Mouse (Mus musculus) myocyte (in vitro differentiated cells): Measurements from ENCODE around the gene Slc27a1. TPM values are rescaled to one million over a fixed set of nuclear protein-coding genes. Genes with fewer than 3 reads are reported as not detected.

Source experiments
- H3K27me3 ChIP-seq: one replicate; pipeline ENCODE4 v1.6.1; 2011; ENCODE audit not compliant: control insufficient read depth, insufficient read depth, insufficient read length
- H3K36me3 ChIP-seq: one replicate; pipeline ENCODE4 v1.6.1; 2011; ENCODE audit not compliant: control insufficient read depth, insufficient read depth
- H3K4me2 ChIP-seq: one replicate; pipeline ENCODE4 v1.6.1; 2011; ENCODE audit warnings: low read depth, control low read depth
- H3K4me3 ChIP-seq: one replicate; pipeline ENCODE4 v1.5.1; 2011; ENCODE audit warnings: mild to moderate bottlenecking, control low read depth, moderate library complexity
- H3K79me2 ChIP-seq: one replicate; pipeline ENCODE4 v1.6.1; 2011; ENCODE audit not compliant: control insufficient read depth, insufficient read depth
- H3ac ChIP-seq: one replicate; pipeline ENCODE4 v1.6.1; 2011; ENCODE audit not compliant: control insufficient read depth, insufficient read length
- CEBPB ChIP-seq: IDR thresholded peaks from 2 replicates; pipeline ENCODE4 v1.6.1; 2011; ENCODE audit warnings: mild to moderate bottlenecking, moderate library complexity; ENCODE audit not compliant: poor library complexity, insufficient read depth, severe bottlenecking
- E2F4 ChIP-seq: IDR thresholded peaks from one replicate; pipeline ENCODE4 v1.6.1; 2011; ENCODE audit warnings: mild to moderate bottlenecking, control low read depth, moderate library complexity; ENCODE audit not compliant: insufficient read depth
- MAX ChIP-seq: IDR thresholded peaks from one replicate; pipeline ENCODE4 v1.6.1; 2011; ENCODE audit warnings: low read depth, mild to moderate bottlenecking, control low read depth
- MYOD1 ChIP-seq, 3 experiments: IDR thresholded peaks; one replicate each; pipeline ENCODE4 v1.6.1; 2011; ENCODE audit warnings: control low read depth in 2 of 3, low read depth in 2 of 3, mild to moderate bottlenecking in 2 of 3, moderate library complexity in 1 of 3; ENCODE audit not compliant: insufficient read length in 2 of 3, control insufficient read depth in 1 of 3
- MYOG ChIP-seq, 3 experiments: IDR thresholded peaks; one replicate each; pipeline ENCODE4 v1.6.1; 2011; ENCODE audit warnings: control low read depth in 2 of 3, low read depth in 2 of 3, mild to moderate bottlenecking in 2 of 3; ENCODE audit not compliant: insufficient read length in 2 of 3, control insufficient read depth in 1 of 3, insufficient read depth in 1 of 3
- POLR2A ChIP-seq: IDR thresholded peaks from one replicate; pipeline ENCODE4 v1.6.1; 2011; ENCODE audit warnings: low read depth, mild to moderate bottlenecking, control low read depth, moderate library complexity; ENCODE audit not compliant: insufficient read length
- POLR2AphosphoS2 ChIP-seq: IDR thresholded peaks from one replicate; pipeline ENCODE4 v1.6.1; 2011; ENCODE audit warnings: low read depth, control low read depth; ENCODE audit not compliant: insufficient read length
- REST ChIP-seq: IDR thresholded peaks from one replicate; pipeline ENCODE4 v1.6.1; 2011; ENCODE audit warnings: mild to moderate bottlenecking, control low read depth, moderate library complexity; ENCODE audit not compliant: insufficient read depth, insufficient read length
- SRF ChIP-seq: IDR thresholded peaks from one replicate; pipeline ENCODE4 v1.6.1; 2011; ENCODE audit warnings: low read depth; ENCODE audit not compliant: control insufficient read depth, insufficient read length
- TCF12 ChIP-seq: IDR thresholded peaks from one replicate; pipeline ENCODE4 v1.6.1; 2011; ENCODE audit warnings: mild to moderate bottlenecking, control low read depth; ENCODE audit not compliant: poor library complexity, insufficient read depth, severe bottlenecking
- TCF3 ChIP-seq: IDR thresholded peaks from one replicate; pipeline ENCODE4 v1.6.1; 2011; ENCODE audit warnings: low read depth, control low read depth; ENCODE audit not compliant: insufficient read length
- USF1 ChIP-seq: IDR thresholded peaks from one replicate; pipeline ENCODE4 v1.6.1; 2011; ENCODE audit warnings: low read depth, mild to moderate bottlenecking, control low read depth, moderate library complexity
- polyA plus RNA-seq: library from polyadenylated mRNA; unstranded; fragments of >200 nt; fragmentation: generic; extraction: Trizol; gene quantifications from one replicate; pipeline ENCODE4 v1.2.1, GENCODE M21; 2012; ENCODE audit warnings: missing spikeins

The Slc27a1 gene
- polyA plus RNA-seq, 1 experiment, result 33.9 TPM

- peak in 1 of 3 experiments; percentile 36 for TF ChIP-seq MYOD1 (IDR thresholded peaks at IDR 0.05; ENCODE audit: control insufficient read depth in 1 of 3, insufficient read length in 2 of 3, low read depth in 2 of 3)
- TF ChIP-seq SRF, result no peak
- TF ChIP-seq MYOG (IDR thresholded peaks at IDR 0.05; ENCODE audit: control insufficient read depth in 1 of 3, insufficient read depth in 1 of 3, insufficient read length in 2 of 3, low read depth in 2 of 3), result no peak
- H3K36me3 ChIP-seq, result no peaks in the 10 kb centered on the region
- peak within 1 kb of the TSS; percentile 67 for H3K4me2 ChIP-seq
- peaks cover 12% of the 10 kb centered on the region for H3K27me3 ChIP-seq
- no peaks in the 10 kb centered on the region for H3K79me2 ChIP-seq
- H3K4me3 ChIP-seq, result no peak within 1 kb of the TSS
- no peak within 1 kb of the TSS for H3ac ChIP-seq
Observed at GRCm38 (mm10) chr8:71558071-71558957, 10.4 kb upstream of the Slc27a1 start, which contains the start of gene Tmem221. Gene Tmem221 (minus strand): TSS chr8:71558871.

- peaks cover 12% of the 10 kb centered on the region for H3K27me3 ChIP-seq
- H3ac ChIP-seq, result no peak overlapping the region
- no peak overlapping the region for H3K4me3 ChIP-seq
Observed at GRCm38 (mm10) chr8:71558958-71559690, 9.6 kb upstream of the Slc27a1 start.

GRCm38 (mm10) chr8:71560071-71560470 is 8.6 kb upstream of the Slc27a1 start:
- Histone ChIP-seq H3K4me3 (no peak overlapping the region), H3K4me2 (no peak overlapping the region), H3K36me3 (no peaks in the 10 kb centered on the region), H3K27me3 (peaks cover 12% of the 10 kb centered on the region), H3ac (no peak overlapping the region), H3K79me2 (no peaks in the 10 kb centered on the region)
- no peak for TF ChIP-seq POLR2A
- no peak for TF ChIP-seq CEBPB
- TF ChIP-seq MYOD1 (IDR thresholded peaks at IDR 0.05; ENCODE audit: control insufficient read depth in 1 of 3, insufficient read length in 2 of 3, low read depth in 2 of 3), result no peak
- TF ChIP-seq REST, result no peak
- TF ChIP-seq TCF3, result no peak
- TF ChIP-seq SRF, result no peak
- TF ChIP-seq MAX, result no peak
- no peak for TF ChIP-seq E2F4
- no peak for TF ChIP-seq POLR2AphosphoS2
- no peak for TF ChIP-seq USF1
- TF ChIP-seq MYOG (IDR thresholded peaks at IDR 0.05; ENCODE audit: control insufficient read depth in 1 of 3, insufficient read depth in 1 of 3, insufficient read length in 2 of 3, low read depth in 2 of 3), result no peak
- no peak for TF ChIP-seq TCF12

More at GRCm38 (mm10) chr8:71558958-71559690, 9.6 kb upstream of the Slc27a1 start:
- Histone ChIP-seq H3K79me2 (no peaks in the 10 kb centered on the region), H3K36me3 (no peaks in the 10 kb centered on the region), H3K4me2 (peak overlapping the region; percentile 67)
- TF ChIP-seq MYOG (IDR thresholded peaks at IDR 0.05; ENCODE audit: control insufficient read depth in 1 of 3, insufficient read depth in 1 of 3, insufficient read length in 2 of 3, low read depth in 2 of 3) (no peak), POLR2AphosphoS2 (no peak), TCF3 (no peak), TCF12 (no peak), E2F4 (no peak), MAX (no peak), CEBPB (no peak), SRF (no peak), REST (no peak)

GRCm38 (mm10) chr8:71560765-71561164 is 7.9 kb upstream of the Slc27a1 start:
- TF ChIP-seq POLR2AphosphoS2 (no peak), TCF12 (no peak), MYOD1 (IDR thresholded peaks at IDR 0.05; ENCODE audit: control insufficient read depth in 1 of 3, insufficient read length in 2 of 3, low read depth in 2 of 3) (no peak), POLR2A (no peak), SRF (no peak), USF1 (no peak), E2F4 (no peak), TCF3 (no peak), MYOG (IDR thresholded peaks at IDR 0.05; ENCODE audit: control insufficient read depth in 1 of 3, insufficient read depth in 1 of 3, insufficient read length in 2 of 3, low read depth in 2 of 3) (no peak), CEBPB (no peak), REST (no peak), MAX (no peak)
- Histone ChIP-seq H3K79me2 (no peaks in the 10 kb centered on the region), H3K4me2 (no peak overlapping the region), H3K4me3 (no peak overlapping the region), H3ac (no peak overlapping the region), H3K27me3 (peaks cover 12% of the 10 kb centered on the region), H3K36me3 (no peaks in the 10 kb centered on the region)
